Mouse (Mus musculus) retina, postnatal 7 days (tissue): ENCODE results near the gene Dnmt1.

Experiments
- DNase-seq: peaks from one replicate; pipeline ENCODE4 v3.0.0-alpha.2; 2012; ENCODE audit warnings: low read depth, low spot score

Dnmt1 gene

GRCm38 (mm10) chr9:20943911-20944310, 15.8 kb downstream of the Dnmt1 start:
- DNase-seq, result no peak

GRCm38 (mm10) chr9:20943396-20943795, 16.3 kb downstream of the Dnmt1 start:
- no peak for DNase-seq

DNA sequence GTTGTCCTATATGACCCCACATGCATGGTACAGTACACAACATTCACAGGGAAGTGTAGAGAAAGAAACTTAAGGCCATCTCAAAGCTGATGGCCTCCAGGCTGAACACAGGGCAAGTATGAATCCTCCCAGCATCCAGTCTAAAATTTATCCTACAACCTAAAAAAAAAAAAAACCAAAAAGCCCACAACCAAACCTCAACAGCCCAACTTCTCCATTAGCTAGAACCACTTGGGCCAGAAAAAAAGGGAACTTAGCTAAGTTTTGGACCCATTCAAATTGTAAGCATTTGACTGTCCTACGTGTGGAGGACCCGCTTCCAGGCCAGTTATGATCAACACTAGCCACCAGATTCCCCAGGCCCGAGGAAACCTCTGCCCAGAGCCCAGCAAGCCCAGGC, 36.4 kb downstream of the Dnmt1 start:
- no peak for DNase-seq

DNA sequence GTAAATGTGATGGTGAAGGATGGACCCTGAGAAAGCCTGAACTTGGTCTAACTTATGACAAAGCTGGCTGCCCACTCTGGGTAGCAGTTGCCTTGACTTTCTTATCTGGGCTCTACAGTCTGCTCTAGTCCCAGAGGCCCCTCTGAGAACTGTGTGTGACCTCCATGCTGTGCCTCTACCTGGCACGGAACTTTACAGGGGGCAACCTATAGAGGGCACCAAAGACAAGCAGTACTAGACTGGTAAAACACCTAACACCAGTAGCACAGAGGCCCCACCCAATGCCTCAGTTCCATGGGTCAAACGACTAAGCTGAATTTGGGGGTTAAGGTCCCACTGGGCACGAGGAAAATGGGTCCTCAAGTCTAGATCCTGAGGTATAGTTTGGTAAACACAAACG, 43.5 kb downstream of the Dnmt1 start:
- no peak for DNase-seq

- DNase-seq, result no peak
Observed at GRCm38 (mm10) chr9:20909948-20910347, 49.7 kb downstream of the Dnmt1 start.

- DNase-seq, result no peak
Observed at GRCm38 (mm10) chr9:20902174-20902491, 57.6 kb downstream of the Dnmt1 start.

DNA sequence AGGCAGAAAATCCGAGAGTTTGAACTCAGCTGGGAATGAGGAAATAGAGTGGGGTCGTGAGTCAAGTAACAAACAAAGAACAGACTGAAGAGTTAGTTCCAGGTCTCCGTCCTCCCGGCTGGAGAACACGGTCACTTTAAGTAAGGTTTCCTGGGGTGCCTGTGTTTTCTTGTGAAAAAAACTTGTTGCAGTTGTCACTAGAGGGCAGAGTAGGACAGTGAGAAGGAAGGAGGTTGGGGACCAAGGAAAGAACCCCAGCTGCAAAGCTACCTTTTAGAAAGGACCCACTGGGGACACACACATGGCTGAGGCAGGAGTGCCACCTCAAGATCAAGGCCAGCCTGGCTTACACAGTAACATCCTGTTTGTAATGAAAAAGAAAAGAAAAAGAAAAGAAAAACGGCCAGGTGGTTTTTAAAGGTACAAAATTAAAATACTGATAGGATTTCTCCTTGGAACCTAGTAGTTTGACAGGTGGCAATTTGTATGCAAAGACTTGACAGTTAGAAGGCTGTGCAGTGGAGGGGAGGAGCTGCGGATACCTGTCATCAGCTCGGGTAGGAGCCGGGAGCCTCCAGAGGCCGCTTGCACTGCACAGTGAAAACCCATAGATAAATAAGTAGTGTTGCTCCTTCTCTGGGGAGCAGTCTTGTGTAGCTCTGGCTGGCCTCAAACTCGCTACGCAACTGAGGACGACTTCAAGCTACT, 58.1 kb downstream of the Dnmt1 start:
- DNase-seq, result peak; percentile 33

- DNase-seq, result peak; percentile 79
Observed at GRCm38 (mm10) chr9:20898511-20899073, 61.1 kb downstream of the Dnmt1 start, which contains the start of gene Eif3g. Eif3g (minus strand) TSS chr9:20898623.

DNA sequence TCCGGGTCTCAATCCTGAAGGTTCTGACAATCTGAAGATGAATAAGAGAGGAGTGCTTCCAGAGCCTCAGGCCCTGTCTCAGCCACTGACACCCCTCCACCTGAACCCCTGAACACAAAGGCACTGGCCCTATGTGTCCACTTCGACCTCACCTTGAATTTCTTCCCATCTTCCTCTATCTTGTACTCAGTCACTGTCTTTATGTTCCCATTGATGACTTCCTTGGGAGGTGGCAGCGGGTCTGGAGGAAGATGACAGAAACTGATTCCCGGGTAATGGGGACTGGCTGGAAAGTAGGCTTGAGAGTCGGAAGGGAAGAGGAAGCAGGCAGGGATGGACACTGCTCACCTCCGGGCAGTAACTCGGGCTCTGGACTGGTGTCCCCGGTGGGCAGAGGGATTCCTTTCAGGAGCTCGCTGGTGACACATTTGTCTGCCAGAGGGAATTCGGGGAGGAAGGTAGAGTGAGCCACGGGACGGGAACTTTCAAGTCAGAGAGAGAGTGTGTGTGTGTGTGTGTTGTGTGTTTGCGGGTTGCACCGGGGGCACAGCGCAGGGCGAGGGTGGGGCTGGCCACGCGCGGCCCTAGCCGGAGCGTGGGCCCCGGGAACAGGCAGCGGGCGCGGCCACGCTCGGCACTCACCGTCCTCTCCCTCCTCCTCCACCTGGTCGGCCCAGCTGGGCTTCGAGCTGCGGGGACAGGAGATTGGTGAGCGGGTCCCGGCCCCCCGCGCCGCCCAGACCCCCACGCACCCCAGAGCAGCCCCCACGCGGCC, 61.8 kb downstream of the Dnmt1 start:
- no peak for DNase-seq

- DNase-seq, result no peak
Observed at GRCm38 (mm10) chr9:20895382-20895781, 64.3 kb downstream of the Dnmt1 start.

GRCm38 (mm10) chr9:20894629-20895028, 65.1 kb downstream of the Dnmt1 start:
- no peak for DNase-seq

DNA sequence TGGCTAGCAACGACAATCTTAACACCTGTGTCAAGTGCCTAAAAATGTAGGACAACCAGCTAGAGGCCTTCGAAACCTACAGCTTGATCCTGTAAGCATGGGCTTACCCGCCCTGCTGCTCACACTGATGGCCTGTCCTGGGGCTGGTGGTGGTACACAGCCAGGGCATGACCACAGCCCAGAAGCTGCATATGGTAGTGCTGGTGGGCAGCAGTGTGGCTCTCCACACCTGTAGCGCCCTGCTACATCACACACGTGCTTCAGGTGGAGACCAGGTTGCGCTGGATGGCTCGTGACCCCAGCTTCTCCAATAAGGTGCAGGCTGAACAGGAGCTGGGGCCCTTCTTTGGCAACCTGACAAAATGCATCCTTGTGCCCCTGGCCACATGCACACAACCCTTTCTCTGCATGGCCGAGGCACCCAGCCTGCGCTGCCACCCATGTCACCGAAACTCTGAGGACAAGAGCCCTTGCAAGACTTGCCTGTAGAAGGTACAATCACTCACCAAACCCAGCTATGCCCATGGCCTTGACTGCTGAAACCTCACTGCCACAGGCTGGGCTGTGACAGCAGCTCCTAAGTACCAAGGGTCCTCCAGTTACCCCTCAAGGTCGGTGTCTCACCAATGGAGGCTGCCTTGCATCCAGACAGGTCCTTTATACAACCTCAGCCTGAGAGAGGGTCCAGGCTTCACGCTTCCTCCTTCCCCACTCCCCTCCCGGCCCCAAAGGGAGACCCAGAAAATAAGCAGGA, 65.9 kb downstream of the Dnmt1 start:
- DNase-seq, result no peak

DNA sequence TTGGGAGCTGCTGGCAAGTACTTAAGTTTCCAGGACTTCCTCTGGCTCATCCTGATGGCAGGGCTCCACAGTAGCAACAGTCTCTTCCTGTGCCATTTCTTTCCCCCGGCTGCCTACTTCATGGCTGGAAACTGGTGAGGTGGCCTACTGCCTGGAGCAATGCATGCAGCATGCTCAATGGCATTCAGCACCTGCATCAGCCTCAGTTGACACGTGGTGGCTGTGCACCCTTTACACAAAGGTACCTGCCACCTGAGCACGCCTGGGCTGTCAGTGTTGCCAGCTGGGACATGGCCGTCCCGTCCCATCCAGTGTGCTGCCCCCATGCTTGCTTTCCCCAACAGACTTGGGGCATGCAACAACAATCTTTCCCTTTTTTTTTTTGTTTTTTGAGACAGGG, 66.6 kb downstream of the Dnmt1 start:
- DNase-seq, result no peak

DNA sequence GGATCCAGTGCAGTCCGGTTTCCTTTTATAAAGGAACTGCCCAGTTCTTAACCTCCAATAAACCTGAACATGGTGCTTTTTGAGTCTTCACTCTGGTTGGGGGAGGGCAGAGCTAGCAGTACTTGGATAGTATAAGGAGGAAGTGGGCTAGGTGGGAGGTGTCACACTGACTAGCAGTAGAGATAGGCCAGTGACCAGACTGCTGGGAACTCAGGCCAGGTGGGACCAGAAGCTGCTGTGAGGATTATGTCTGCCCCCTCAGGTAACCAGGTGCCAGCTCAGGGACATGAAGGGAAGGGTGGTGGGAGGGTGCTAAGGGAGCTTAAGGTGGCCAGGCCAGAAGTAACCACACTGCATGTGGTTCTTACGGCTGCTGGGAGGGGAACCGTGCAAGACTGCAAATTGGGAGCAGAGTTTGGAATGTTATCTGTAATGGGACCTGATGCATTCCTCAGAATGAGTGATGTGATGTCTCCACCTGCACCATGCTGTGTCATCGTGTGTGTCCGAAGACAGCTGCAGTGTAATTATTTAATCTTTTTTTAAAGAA, 67.5 kb downstream of the Dnmt1 start:
- no peak for DNase-seq

DNA sequence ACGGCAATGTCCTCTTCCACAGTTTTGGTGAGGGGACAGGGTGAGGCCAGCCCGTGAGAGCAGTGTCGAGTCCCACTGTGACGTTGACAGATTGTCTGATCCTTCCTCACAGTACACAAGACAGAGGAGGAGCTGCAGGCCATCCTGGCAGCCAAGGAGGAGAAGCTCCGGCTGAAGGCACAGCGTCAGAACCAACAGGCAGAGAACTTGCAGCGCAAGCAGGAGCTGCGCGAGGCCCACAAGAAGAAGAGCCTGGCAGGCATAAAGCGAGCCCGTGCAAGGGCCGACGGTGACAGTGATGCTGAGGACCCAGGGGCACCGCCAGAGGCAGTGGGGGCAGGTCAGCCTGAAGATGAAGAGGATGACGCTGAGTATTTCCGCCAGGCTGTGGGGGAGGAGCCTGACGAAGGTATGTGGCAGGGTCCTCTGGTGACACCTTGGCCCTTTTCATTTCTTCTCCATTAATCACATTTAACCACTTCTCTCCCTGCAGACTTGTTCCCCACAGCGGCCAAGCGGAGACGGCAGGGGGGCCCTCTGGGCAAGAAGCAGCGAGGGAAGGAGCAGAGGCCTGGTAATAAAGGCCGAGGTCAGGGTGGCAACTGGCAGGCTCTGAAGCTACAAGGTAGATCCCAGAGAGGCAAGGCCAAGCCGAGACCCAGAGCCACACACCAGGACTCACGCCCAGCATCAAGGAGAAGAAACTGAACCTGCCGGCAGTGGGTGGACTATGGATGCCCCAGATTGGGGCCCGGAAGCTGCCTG, 68.2 kb downstream of the Dnmt1 start:
- DNase-seq, result no peak

DNA sequence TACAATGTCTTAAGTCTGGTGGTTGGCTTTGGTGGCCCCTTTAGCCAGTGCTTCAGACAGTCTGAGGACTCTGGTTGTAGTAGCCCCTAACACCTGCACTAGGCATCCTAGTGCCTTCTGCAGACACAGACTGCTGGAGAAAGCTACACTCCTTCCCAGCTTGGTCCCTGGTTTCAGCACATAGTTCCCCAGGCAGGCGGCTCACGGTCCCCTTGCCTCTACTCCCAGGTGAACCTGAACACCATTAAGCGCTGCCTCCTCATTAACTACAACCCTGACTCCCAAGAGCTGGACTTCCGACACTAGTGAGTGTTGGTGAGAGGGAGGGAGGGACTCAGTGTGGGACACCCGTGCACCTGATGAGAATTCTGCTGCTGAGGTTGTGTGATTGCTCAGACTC, 69.3 kb downstream of the Dnmt1 start:
- DNase-seq, result no peak

GRCm38 (mm10) chr9:20889185-20890141, 70.2 kb downstream of the Dnmt1 start:
- no peak for DNase-seq

GRCm38 (mm10) chr9:20888386-20888765, 71.3 kb downstream of the Dnmt1 start:
- no peak for DNase-seq

DNA sequence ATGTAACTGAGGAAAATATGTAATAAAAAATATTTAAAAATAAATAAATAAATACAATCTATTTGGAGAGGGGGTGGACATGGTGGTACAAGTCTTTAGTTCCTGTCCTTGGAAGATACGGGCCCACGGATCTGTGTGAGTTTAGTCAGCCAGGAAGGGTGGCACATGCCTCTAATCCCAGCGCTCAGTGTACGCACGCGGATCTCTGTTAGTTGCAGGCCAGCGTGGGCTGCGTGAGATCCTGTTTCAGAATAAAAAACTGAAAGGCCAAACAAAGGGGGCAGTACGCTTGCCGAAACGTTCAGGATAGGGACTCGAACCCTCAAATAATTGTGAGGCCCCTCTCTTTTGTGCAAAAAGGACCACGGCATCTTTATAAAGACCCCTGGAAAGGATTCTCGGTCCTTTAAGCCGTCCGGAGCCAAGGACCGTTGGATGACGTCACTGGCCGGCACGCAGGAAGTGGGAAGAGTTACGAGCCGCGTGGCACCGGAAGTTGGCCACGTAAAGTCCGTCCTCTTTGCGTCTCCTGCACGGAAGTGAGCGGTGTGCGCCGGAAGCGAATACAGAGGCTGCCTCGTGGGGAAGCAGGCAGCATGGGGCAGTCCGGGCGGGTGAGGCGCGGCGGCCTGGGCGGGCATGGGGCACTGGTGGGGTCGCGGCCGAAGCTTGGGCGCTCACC, 71.8 kb downstream of the Dnmt1 start, which contains the start of gene Ppan:
Ppan (plus strand) TSS at position 472 of the 682 bp plus-strand sequence.
- peak; percentile 91 for DNase-seq
